Mouse (Mus musculus) megakaryocyte, embryonic 14.5 days (primary cell): ENCODE data around the gene Ehbp1.

Experiments
- FLI1 ChIP-seq: IDR thresholded peaks from 2 replicates; pipeline ENCODE4 v1.6.1; 2012; ENCODE audit warnings: low read length, inconsistent platforms, mixed read lengths
- GATA1 ChIP-seq: IDR thresholded peaks from 3 replicates; pipeline ENCODE4 v1.6.1; 2012; ENCODE audit warnings: mixed read lengths, low read length, inconsistent platforms, borderline replicate concordance

DNA sequence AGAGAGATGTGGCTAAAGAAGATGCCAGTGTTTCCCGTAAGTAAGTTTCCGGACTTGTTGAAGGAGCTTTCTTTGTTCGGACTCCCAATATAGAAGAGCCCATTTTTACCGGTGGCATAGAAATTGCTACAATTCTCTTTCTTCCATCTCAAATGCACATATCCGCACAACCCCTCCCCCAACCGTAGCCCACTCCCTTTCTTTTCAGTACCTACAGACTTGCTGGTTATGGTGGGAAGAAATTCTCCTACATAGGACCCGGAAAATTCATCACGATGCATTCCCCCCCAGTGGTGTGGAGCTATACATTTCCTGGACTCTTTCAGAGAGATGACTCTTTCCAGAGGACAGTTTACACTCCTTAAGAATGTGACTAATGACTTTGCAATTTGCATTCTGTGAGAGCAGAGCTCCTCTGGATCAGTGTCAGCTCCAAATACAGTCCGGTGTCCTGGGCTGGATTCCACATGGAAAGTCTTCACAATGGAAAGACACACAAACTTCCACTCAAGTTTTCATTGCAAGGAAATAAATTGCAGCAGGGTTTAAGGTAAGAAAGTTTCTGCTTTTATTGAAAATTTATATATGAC is 336.7 kb downstream of the Ehbp1 start:
- no peak for TF ChIP-seq GATA1
- no peak for TF ChIP-seq FLI1
